Mouse (Mus musculus) heart, embryonic 11.5 days (tissue): Measurements from ENCODE around the gene Hhatl. TPM values are rescaled to one million over a fixed set of nuclear protein-coding genes. Genes with fewer than 3 reads are reported as not detected.

Experiments used
- ATAC-seq: fragments of 200-750 bp; cut with Nextera tagmentation; replicated peaks from 2 replicates; pipeline ENCODE4 v1.8.0; 2017; ENCODE audit warnings: moderate library complexity; ENCODE audit not compliant: insufficient number of reproducible peaks, low FRiP score, low TSS enrichment
- H3K27ac ChIP-seq: fragments of 300-500 bp; sonication (generic); 2 replicates; pipeline ENCODE4 v1.5.1; 2014; ENCODE audit warnings: mild to moderate bottlenecking, low read depth, low read length
- H3K27me3 ChIP-seq: fragments of 300-500 bp; sonication (generic); 2 replicates; pipeline ENCODE4 v1.6.1; 2014; ENCODE audit warnings: mild to moderate bottlenecking, low read length, mixed read lengths; ENCODE audit not compliant: control insufficient read depth, insufficient read depth
- H3K36me3 ChIP-seq: fragments of 300-500 bp; sonication (generic); 2 replicates; pipeline ENCODE4 v1.6.1; 2014; ENCODE audit warnings: mild to moderate bottlenecking, low read length, moderate library complexity, mixed read lengths; ENCODE audit not compliant: control insufficient read depth, insufficient read depth
- H3K4me1 ChIP-seq: fragments of 300-500 bp; sonication (generic); 2 replicates; pipeline ENCODE4 v1.6.1; 2014; ENCODE audit warnings: low read length; ENCODE audit not compliant: control insufficient read depth, insufficient read depth
- H3K4me2 ChIP-seq: fragments of 300-500 bp; sonication (generic); 2 replicates; pipeline ENCODE4 v1.6.1; 2014; ENCODE audit warnings: mild to moderate bottlenecking, moderate library complexity
- H3K4me3 ChIP-seq: fragments of 300-500 bp; sonication (generic); 2 replicates; pipeline ENCODE4 v1.5.1; 2014; ENCODE audit warnings: low read depth, low read length
- H3K9ac ChIP-seq: fragments of 300-500 bp; sonication (generic); 2 replicates; pipeline ENCODE4 v1.6.1; 2014; ENCODE audit warnings: mild to moderate bottlenecking, low read depth, low read length, moderate library complexity
- H3K9me3 ChIP-seq: fragments of 300-500 bp; sonication (generic); replicated peaks from 2 replicates; pipeline ENCODE4 v1.6.1; 2016; ENCODE audit warnings: low read length; ENCODE audit not compliant: control insufficient read depth
- WGBS: fragments of 180-500 bp; shearing (Covaris S2); extraction: QIAGEN DNeasy Blood & Tissue Kit; methylation state at CpG from one replicate; pipeline ENCODE4 v1.1.7; 2014; ENCODE audit not compliant: insufficient replicate concordance; 5-methylcytosine and 5-hydroxymethylcytosine counted together
- polyA plus RNA-seq: library from polyadenylated mRNA; unstranded; fragments of >200 nt; fragmentation: Nextera tagmentation; extraction: Ambion mirVana; gene quantifications from 2 replicates; pipeline ENCODE4 v1.2.1, GENCODE M21; 2014

Gene Hhatl
- 3.6 and 4.8 TPM in 2 replicates for polyA plus RNA-seq

- H3K9ac ChIP-seq, result no peak within 1 kb of the TSS
- H3K36me3 ChIP-seq, result no peaks in the 10 kb centered on the region
- 0 out of 2 replicates have a peak, but pooled peaks cover 7% of the 10 kb centered on the region for H3K27me3 ChIP-seq
- peak within 1 kb of the TSS; percentile 58 for H3K4me2 ChIP-seq
- 50% methylated on average over 24 of the region's 24 CpGs for WGBS
- peak within 1 kb of the TSS; percentile 17; the same call in 1 of the 2 replicates for H3K4me3 ChIP-seq
- peaks cover 18% of the 10 kb centered on the region; the same call in 1 of the 2 replicates for H3K4me1 ChIP-seq
- ATAC-seq, result 0 out of 2 replicates have a peak, but pooled peaks have one; percentile 14
- 0 out of 2 replicates have a peak within 1 kb of the TSS, but pooled peaks have one; percentile 47 for H3K27ac ChIP-seq
- no peaks in the 10 kb centered on the region for H3K9me3 ChIP-seq
Measured at GRCm38 (mm10) chr9:121791757-121792521, at the start of gene Hhatl. Gene Hhatl (minus strand): TSS chr9:121792507.

- H3K27me3 ChIP-seq, result no peaks in the 10 kb centered on the region
- 40% methylated on average over 7 of the region's 7 CpGs for WGBS
- peak overlapping the region; percentile 74 for H3K4me2 ChIP-seq
- no peaks in the 10 kb centered on the region for H3K36me3 ChIP-seq
- H3K9me3 ChIP-seq, result 0 out of 2 replicates have a peak, but pooled peaks cover 2% of the 10 kb centered on the region
- ATAC-seq, result no peak
- H3K27ac ChIP-seq, result no peak overlapping the region
- peak overlapping the region; percentile 39 for H3K9ac ChIP-seq
- peak overlapping the region; percentile 44 for H3K4me3 ChIP-seq
- H3K4me1 ChIP-seq, result peaks cover 3% of the 10 kb centered on the region; the same call in 1 of the 2 replicates
Measured at GRCm38 (mm10) chr9:121839622-121839965, 47.3 kb upstream of the Hhatl start.

GRCm38 (mm10) chr9:121838829-121839621, 46.7 kb upstream of the Hhatl start, which contains the start of gene Ccdc13:
Gene Ccdc13 (minus strand): TSS chr9:121839461.
- peak; percentile 58; the same call in 1 of the 2 replicates for ATAC-seq
- no peak within 1 kb of the TSS for H3K27ac ChIP-seq
- 6% methylated on average over 61 of the region's 61 CpGs for WGBS

GRCm38 (mm10) chr9:121838008-121838407, 45.7 kb upstream of the Hhatl start:
- Histone ChIP-seq H3K4me1 (peaks cover 3% of the 10 kb centered on the region; the same call in 1 of the 2 replicates), H3K9ac (no peak overlapping the region), H3K27me3 (no peaks in the 10 kb centered on the region), H3K4me2 (no peak overlapping the region), H3K27ac (no peak overlapping the region), H3K36me3 (no peaks in the 10 kb centered on the region), H3K4me3 (no peak overlapping the region), H3K9me3 (0 out of 2 replicates have a peak, but pooled peaks cover 2% of the 10 kb centered on the region)
- WGBS, result 81% methylated on average over 6 of the region's 6 CpGs
- ATAC-seq, result no peak

More at GRCm38 (mm10) chr9:121838829-121839621, 46.7 kb upstream of the Hhatl start, which contains the start of gene Ccdc13:
- H3K4me1 ChIP-seq, result peaks cover 3% of the 10 kb centered on the region; the same call in 1 of the 2 replicates
- H3K36me3 ChIP-seq, result no peaks in the 10 kb centered on the region
- peak within 1 kb of the TSS; percentile 74 for H3K4me2 ChIP-seq
- H3K27me3 ChIP-seq, result no peaks in the 10 kb centered on the region
- 0 out of 2 replicates have a peak, but pooled peaks cover 2% of the 10 kb centered on the region for H3K9me3 ChIP-seq
- peak within 1 kb of the TSS; percentile 39 for H3K9ac ChIP-seq
- peak within 1 kb of the TSS; percentile 44 for H3K4me3 ChIP-seq

GRCm38 (mm10) chr9:121833825-121834224, 41.5 kb upstream of the Hhatl start:
- Histone ChIP-seq H3K27ac (no peak overlapping the region), H3K9ac (no peak overlapping the region), H3K4me3 (no peak overlapping the region), H3K4me2 (no peak overlapping the region), H3K9me3 (0 out of 2 replicates have a peak, but pooled peaks cover 2% of the 10 kb centered on the region), H3K27me3 (no peaks in the 10 kb centered on the region), H3K4me1 (peaks cover under 1% of the 10 kb centered on the region; the same call in 1 of the 2 replicates), H3K36me3 (no peaks in the 10 kb centered on the region)
- ATAC-seq, result no peak
- WGBS, result 70% methylated on average over 11 of the region's 11 CpGs

- WGBS, result 30% methylated on average over 6 of the region's 6 CpGs
- Histone ChIP-seq H3K9me3 (0 out of 2 replicates have a peak, but pooled peaks cover 2% of the 10 kb centered on the region), H3K27me3 (no peaks in the 10 kb centered on the region), H3K36me3 (no peaks in the 10 kb centered on the region), H3K4me1 (no peaks in the 10 kb centered on the region), H3K9ac (no peak overlapping the region), H3K4me3 (no peak overlapping the region), H3K27ac (no peak overlapping the region), H3K4me2 (no peak overlapping the region)
- ATAC-seq, result no peak
Measured at GRCm38 (mm10) chr9:121830956-121831293, 38.6 kb upstream of the Hhatl start.

- Histone ChIP-seq H3K36me3 (no peaks in the 10 kb centered on the region), H3K9ac (no peak overlapping the region), H3K4me1 (no peaks in the 10 kb centered on the region), H3K27ac (no peak overlapping the region), H3K9me3 (no peaks in the 10 kb centered on the region), H3K4me2 (no peak overlapping the region), H3K27me3 (no peaks in the 10 kb centered on the region), H3K4me3 (no peak overlapping the region)
- 67% methylated on average over 6 of the region's 6 CpGs for WGBS
- no peak for ATAC-seq
Measured at GRCm38 (mm10) chr9:121830243-121830955, 38.1 kb upstream of the Hhatl start.
